Mouse (Mus musculus) neural tube, embryonic 11.5 days (tissue): ENCODE measurements around the gene Ntng2. TPM values are rescaled to one million over a fixed set of nuclear protein-coding genes. Genes with fewer than 3 reads are reported as not detected.
A peak's percentile ranks its signal among the peaks of the same experiment; 100 is the strongest.

Experiments used
- ATAC-seq: fragments of 200-750 bp; cut with Nextera tagmentation; 2 replicates; pipeline ENCODE4 v1.8.0; 2017; ENCODE audit warnings: moderate number of reproducible peaks, mild to moderate bottlenecking, moderate TSS enrichment, moderate library complexity; ENCODE audit not compliant: insufficient read depth, low FRiP score, low TSS enrichment
- DNase-seq: peaks from one replicate; pipeline ENCODE4 v3.0.0-alpha.2; 2015; ENCODE audit warnings: low spot score
- H3K27ac ChIP-seq: fragments of 300-500 bp; sonication (generic); 2 replicates; pipeline ENCODE4 v1.5.1; 2014; ENCODE audit warnings: low read depth, mild to moderate bottlenecking, low read length
- H3K27me3 ChIP-seq: fragments of 300-500 bp; sonication (generic); 2 replicates; pipeline ENCODE4 v1.6.1; 2014; ENCODE audit warnings: mild to moderate bottlenecking, low read length, mixed read lengths; ENCODE audit not compliant: control insufficient read depth, insufficient read depth
- H3K36me3 ChIP-seq: fragments of 300-500 bp; sonication (generic); 2 replicates; pipeline ENCODE4 v1.6.1; 2014; ENCODE audit warnings: mild to moderate bottlenecking, low read length, moderate library complexity, mixed read lengths; ENCODE audit not compliant: control insufficient read depth, insufficient read depth
- H3K4me1 ChIP-seq: fragments of 300-500 bp; sonication (generic); 2 replicates; pipeline ENCODE4 v1.6.1; 2014; ENCODE audit warnings: low read length, mixed read lengths; ENCODE audit not compliant: control insufficient read depth, insufficient read depth
- H3K4me2 ChIP-seq: fragments of 300-500 bp; sonication (generic); 2 replicates; pipeline ENCODE4 v1.6.1; 2014; ENCODE audit warnings: low read depth, mild to moderate bottlenecking, moderate library complexity
- H3K4me3 ChIP-seq: fragments of 300-500 bp; sonication (generic); 2 replicates; pipeline ENCODE4 v1.5.1; 2014; ENCODE audit warnings: low read depth, low read length
- H3K9ac ChIP-seq: fragments of 300-500 bp; sonication (generic); 2 replicates; pipeline ENCODE4 v1.6.1; 2014; ENCODE audit warnings: mild to moderate bottlenecking, low read length
- H3K9me3 ChIP-seq: fragments of 300-500 bp; sonication (generic); 2 replicates; pipeline ENCODE4 v1.6.1; 2016; ENCODE audit warnings: low read length; ENCODE audit not compliant: control insufficient read depth
- WGBS: fragments of 180-500 bp; shearing (Covaris S2); extraction: QIAGEN DNeasy Blood & Tissue Kit; methylation state at CpG from one replicate; pipeline ENCODE4 v1.1.7; 2014; 5-methylcytosine and 5-hydroxymethylcytosine counted together
- polyA plus RNA-seq: library from polyadenylated mRNA; unstranded; fragments of >200 nt; fragmentation: Nextera tagmentation; extraction: Ambion mirVana; gene quantifications from 2 replicates; pipeline ENCODE4 v1.2.1, GENCODE M21; 2014

Gene Ntng2
- polyA plus RNA-seq, 1 experiment from 2014 or later = 3.6 TPM

- Histone ChIP-seq H3K27me3 (peaks cover 4% of the 10 kb centered on the region; the same call in 1 of the 2 replicates), H3K4me3 (no peak overlapping the region), H3K9ac (no peak overlapping the region), H3K9me3 (no peaks in the 10 kb centered on the region), H3K36me3 (no peaks in the 10 kb centered on the region), H3K4me2 (no peak overlapping the region), H3K27ac (no peak overlapping the region), H3K4me1 (0 out of 2 replicates have a peak, but pooled peaks cover 1% of the 10 kb centered on the region)
- no peak for DNase-seq
- ATAC-seq = no peak
- 13% methylated on average over 3 of the region's 3 CpGs for WGBS
Measured at GRCm38 (mm10) chr2:29199909-29200308, 52.9 kb downstream of the Ntng2 start.

- no peaks in the 10 kb centered on the region for H3K36me3 ChIP-seq
- H3K27me3 ChIP-seq = peaks cover 4% of the 10 kb centered on the region; the same call in 1 of the 2 replicates
- no peaks in the 10 kb centered on the region for H3K9me3 ChIP-seq
- no peak overlapping the region for H3K4me2 ChIP-seq
- 87% methylated on average over 5 of the region's 5 CpGs for WGBS
- no peak overlapping the region for H3K9ac ChIP-seq
- no peak for DNase-seq
- no peak overlapping the region for H3K27ac ChIP-seq
- ATAC-seq = no peak
- no peak overlapping the region for H3K4me3 ChIP-seq
- H3K4me1 ChIP-seq = 0 out of 2 replicates have a peak, but pooled peaks cover 8% of the 10 kb centered on the region
Measured at GRCm38 (mm10) chr2:29198446-29198845, 54.4 kb downstream of the Ntng2 start.

GRCm38 (mm10) chr2:29196844-29197243 lies 56.0 kb downstream of the Ntng2 start:
- H3K9ac ChIP-seq = no peak overlapping the region
- H3K4me2 ChIP-seq = no peak overlapping the region
- DNase-seq (no peak), ATAC-seq (no peak)
- H3K9me3 ChIP-seq = no peaks in the 10 kb centered on the region
- H3K36me3 ChIP-seq = no peaks in the 10 kb centered on the region
- 68% methylated on average over 12 of the region's 12 CpGs for WGBS
- no peak overlapping the region for H3K4me3 ChIP-seq
- no peak overlapping the region for H3K27ac ChIP-seq
- H3K27me3 ChIP-seq = peaks cover 4% of the 10 kb centered on the region; the same call in 1 of the 2 replicates
- 0 out of 2 replicates have a peak, but pooled peaks cover 12% of the 10 kb centered on the region for H3K4me1 ChIP-seq

GRCm38 (mm10) chr2:29194547-29195463 lies 58.0 kb downstream of the Ntng2 start:
- H3K36me3 ChIP-seq = no peaks in the 10 kb centered on the region
- DNase-seq (peak; percentile 83), ATAC-seq (peak; percentile 59; the same call in 1 of the 2 replicates)
- H3K9ac ChIP-seq = peak overlapping the region; percentile 50
- peaks cover 4% of the 10 kb centered on the region; the same call in 1 of the 2 replicates for H3K27me3 ChIP-seq
- WGBS = 1% methylated on average over 49 of the region's 61 CpGs
- H3K4me3 ChIP-seq = peak overlapping the region; percentile 42
- no peaks in the 10 kb centered on the region for H3K9me3 ChIP-seq
- H3K4me2 ChIP-seq = peak overlapping the region; percentile 90
- no peak overlapping the region for H3K27ac ChIP-seq
- peaks cover 12% of the 10 kb centered on the region; the same call in 1 of the 2 replicates for H3K4me1 ChIP-seq

- peaks cover 12% of the 10 kb centered on the region; the same call in 1 of the 2 replicates for H3K4me1 ChIP-seq
- H3K4me2 ChIP-seq = peak overlapping the region; percentile 90
- ATAC-seq (no peak), DNase-seq (peak; percentile 34)
- H3K9me3 ChIP-seq = no peaks in the 10 kb centered on the region
- H3K4me3 ChIP-seq = peak overlapping the region; percentile 42
- H3K36me3 ChIP-seq = no peaks in the 10 kb centered on the region
- H3K27ac ChIP-seq = no peak overlapping the region
- 20% methylated on average over 16 of the region's 16 CpGs for WGBS
- peak overlapping the region; percentile 50 for H3K9ac ChIP-seq
- H3K27me3 ChIP-seq = peaks cover 4% of the 10 kb centered on the region; the same call in 1 of the 2 replicates
Measured at GRCm38 (mm10) chr2:29193819-29194546, 58.8 kb downstream of the Ntng2 start.

GRCm38 (mm10) chr2:29192629-29193278 lies 60.1 kb downstream of the Ntng2 start:
- no peak overlapping the region for H3K9ac ChIP-seq
- H3K4me1 ChIP-seq = peaks cover 12% of the 10 kb centered on the region; the same call in 1 of the 2 replicates
- peaks cover 4% of the 10 kb centered on the region; the same call in 1 of the 2 replicates for H3K27me3 ChIP-seq
- no peak for ATAC-seq
- H3K4me2 ChIP-seq = no peak overlapping the region
- no peaks in the 10 kb centered on the region for H3K9me3 ChIP-seq
- H3K36me3 ChIP-seq = no peaks in the 10 kb centered on the region
- no peak for DNase-seq
- no peak overlapping the region for H3K4me3 ChIP-seq
- no peak overlapping the region for H3K27ac ChIP-seq
- WGBS = 85% methylated on average over 8 of the region's 8 CpGs

GRCm38 (mm10) chr2:29191216-29192215 lies 61.3 kb downstream of the Ntng2 start:
- H3K27me3 ChIP-seq = no peaks in the 10 kb centered on the region
- WGBS = 64% methylated on average over 10 of the region's 10 CpGs
- H3K4me1 ChIP-seq = peaks cover 12% of the 10 kb centered on the region; the same call in 1 of the 2 replicates
- ATAC-seq (no peak), DNase-seq (no peak)
- no peak overlapping the region for H3K4me3 ChIP-seq
- H3K36me3 ChIP-seq = no peaks in the 10 kb centered on the region
- H3K9ac ChIP-seq = no peak overlapping the region
- no peaks in the 10 kb centered on the region for H3K9me3 ChIP-seq
- peak overlapping the region; percentile 63; the same call in 1 of the 2 replicates for H3K27ac ChIP-seq
- H3K4me2 ChIP-seq = no peak overlapping the region
